Mouse (Mus musculus) c-Kit-positive CD71-positive TER-119-positive erythroid progenitor cells, embryonic 14.5 days (primary cell): Measurements from ENCODE around the gene Gm49396.
A peak's percentile ranks its signal among the peaks of the same experiment; 100 is the strongest.

Experiments used
- DNase-seq: peaks from one replicate; pipeline ENCODE4 v3.0.0-alpha.2; 2013; ENCODE audit warnings: low spot score

The Gm49396 gene

GRCm38 (mm10) chr7:30552102-30553020 is 10.8 kb upstream of the Gm49396 start, which contains the start of the genes Hspb6 and Proser3:
Gene Hspb6, plus strand, starts transcription at chr7:30552178.
Gene Proser3, minus strand, starts transcription at chr7:30552299.
- DNase-seq: peak; percentile 99

DNA sequence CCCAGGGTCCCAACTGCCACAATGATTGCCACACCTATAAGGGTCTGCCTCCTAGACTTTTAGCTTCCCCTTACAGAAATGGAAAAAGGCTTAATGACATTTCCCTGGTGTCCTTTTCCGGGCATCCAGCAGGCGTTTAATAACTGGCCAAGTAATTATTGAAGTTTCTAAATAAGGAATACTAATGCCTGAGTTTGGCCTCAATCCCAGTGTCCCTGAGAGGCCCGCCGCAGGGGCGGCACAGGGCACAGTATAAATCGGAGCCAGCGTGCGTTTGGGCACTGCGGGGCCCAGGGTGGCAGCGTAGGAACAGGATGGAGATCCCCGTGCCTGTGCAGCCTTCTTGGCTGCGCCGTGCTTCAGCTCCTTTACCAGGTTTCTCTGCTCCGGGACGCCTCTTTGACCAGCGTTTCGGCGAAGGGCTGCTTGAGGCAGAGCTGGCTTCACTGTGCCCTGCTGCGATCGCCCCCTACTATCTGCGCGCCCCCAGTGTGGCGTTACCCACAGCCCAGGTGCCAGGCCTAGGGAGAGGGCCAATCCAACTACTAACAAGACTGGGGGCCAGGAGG is 10.0 kb upstream of the Gm49396 start:
- DNase-seq: no peak

DNA sequence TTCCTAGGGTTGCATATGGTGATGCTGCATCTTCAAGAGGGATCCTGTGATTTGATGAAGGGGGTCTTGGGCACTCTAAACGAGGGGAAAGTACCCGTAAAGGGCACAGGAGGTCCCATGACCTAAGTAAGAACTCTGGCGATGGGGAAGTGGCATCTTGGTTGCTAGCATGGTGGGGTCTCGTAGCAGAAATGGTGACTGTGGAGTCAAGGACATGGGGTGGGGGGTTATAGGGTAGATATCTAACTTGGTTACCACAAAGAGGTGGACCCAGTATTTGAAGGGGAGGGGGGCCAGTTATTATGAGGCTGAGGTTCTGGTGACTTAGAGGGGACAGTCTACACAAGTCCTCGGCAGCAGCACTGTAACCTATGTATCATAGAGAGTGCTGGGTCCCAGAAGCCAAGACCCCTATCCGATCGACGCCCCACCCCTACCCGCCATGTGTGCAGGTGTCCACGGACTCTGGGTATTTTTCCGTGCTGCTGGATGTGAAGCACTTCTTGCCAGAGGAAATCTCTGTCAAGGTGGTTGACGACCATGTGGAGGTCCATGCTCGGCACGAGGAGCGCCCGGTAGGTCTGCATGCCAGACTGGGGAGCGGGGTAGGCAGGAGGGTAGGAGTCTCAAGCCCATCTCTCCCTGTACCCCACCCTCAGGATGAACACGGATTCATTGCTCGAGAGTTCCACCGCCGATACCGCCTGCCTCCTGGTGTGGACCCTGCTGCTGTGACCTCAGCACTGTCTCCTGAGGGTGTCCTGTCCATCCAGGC is 9.1 kb upstream of the Gm49396 start:
- no peak for DNase-seq

- DNase-seq: no peak
Observed at GRCm38 (mm10) chr7:30556894-30557536, 6.1 kb upstream of the Gm49396 start.

DNA sequence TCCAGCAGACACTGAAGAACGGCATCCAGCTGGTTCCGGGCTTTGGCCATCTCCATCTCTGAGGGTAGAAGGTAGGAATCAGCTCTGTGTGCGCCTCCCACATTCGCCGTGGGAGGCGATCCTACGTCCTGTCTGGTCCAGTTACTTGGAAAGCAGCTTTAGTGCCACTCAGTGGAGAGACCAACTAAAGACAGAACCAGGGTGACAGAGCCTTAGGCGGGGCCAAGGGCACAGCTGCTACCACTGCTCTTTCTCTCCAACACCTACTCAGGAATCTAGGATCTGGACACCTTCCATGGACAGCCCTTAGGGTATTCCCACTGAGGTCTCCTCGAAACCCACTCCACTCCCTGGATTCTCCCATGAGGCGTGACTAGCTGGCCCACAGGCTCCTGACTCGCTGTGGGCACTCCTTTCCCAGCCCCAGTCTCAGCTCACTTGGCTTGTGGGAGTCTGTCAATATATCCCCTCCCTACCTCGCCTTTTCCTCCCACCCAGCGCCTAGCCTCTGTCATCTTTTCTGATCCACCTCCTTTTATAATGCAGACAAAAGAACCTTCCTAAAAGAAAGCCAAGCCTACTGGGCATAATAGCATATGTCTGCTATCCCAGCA is 5.1 kb upstream of the Gm49396 start:
- DNase-seq: no peak

DNA sequence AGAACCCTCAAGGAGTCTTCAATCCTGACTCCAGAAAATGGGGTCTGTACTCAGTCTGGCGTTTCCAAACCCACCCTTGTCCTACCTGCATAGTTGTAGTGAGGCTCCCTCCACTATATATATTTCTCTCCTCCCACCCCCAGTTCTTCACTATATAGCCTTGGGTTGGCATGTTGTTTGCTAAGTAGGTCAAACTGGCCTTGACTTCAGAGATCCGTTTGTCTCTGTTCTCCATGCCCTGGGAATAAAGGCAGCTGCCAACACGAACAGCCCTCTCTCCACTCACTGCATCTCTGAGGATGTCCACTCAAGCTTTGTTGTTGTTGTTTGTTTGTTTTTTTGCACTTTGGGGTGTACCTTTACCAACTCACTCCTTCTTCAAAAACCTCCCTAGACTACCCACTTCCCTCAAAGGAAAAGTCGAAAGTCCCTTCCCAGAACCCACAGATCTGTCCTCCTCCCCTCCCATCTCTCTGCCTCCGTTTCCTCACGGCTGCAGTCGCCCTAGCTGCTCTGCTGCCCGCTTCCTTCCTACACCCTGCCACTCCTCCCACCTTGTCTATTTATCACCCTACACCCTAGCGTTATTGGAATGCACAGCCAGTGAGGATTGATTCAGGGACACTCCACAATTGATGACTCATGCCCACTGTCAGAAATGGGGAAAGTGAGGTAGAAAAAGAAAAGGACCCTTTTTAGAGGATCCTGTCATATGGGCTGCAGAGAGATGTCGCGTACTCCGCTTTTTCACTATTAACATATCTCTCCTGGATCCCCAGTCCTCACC is 4.3 kb upstream of the Gm49396 start:
- DNase-seq: peak; percentile 44

- DNase-seq: peak; percentile 94
Observed at GRCm38 (mm10) chr7:30559443-30559954, 3.6 kb upstream of the Gm49396 start, which contains the start of gene Lin37. Gene Lin37, minus strand, starts transcription at chr7:30559838.

- DNase-seq: no peak
Observed at GRCm38 (mm10) chr7:30560296-30560695, 2.8 kb upstream of the Gm49396 start.

DNA sequence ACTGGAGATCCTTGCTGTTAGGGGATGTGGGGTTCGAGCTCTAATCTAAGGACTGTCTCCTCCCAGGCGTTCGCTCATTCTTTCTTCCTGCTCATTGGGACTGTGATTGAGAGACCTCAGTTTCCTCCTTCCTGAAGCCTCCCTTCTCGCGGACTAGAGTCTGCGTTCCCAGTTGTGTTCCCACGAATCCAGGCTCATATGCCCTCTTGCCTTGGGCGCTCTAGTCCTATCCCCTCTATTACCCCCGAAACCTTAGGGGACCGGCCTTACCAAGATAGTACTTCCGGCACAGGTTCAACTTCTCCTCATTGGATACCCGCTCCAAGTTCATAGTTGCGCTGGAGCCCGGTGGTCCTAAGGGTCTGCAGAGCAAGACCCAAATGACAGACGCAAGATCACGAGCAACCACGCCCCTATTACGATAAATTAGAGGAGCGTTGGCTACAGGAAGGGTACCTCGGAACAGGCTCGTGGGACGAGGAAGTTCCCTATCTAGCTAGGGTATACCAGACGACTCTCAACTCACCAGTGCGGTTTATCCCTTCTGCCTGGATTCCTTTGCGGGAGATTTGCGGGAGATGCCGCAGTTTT is 523 bp upstream of the Gm49396 start:
- DNase-seq: peak; percentile 28

- no peak for DNase-seq
Observed at GRCm38 (mm10) chr7:30563906-30564280, 749 bp downstream of the Gm49396 start.

DNA sequence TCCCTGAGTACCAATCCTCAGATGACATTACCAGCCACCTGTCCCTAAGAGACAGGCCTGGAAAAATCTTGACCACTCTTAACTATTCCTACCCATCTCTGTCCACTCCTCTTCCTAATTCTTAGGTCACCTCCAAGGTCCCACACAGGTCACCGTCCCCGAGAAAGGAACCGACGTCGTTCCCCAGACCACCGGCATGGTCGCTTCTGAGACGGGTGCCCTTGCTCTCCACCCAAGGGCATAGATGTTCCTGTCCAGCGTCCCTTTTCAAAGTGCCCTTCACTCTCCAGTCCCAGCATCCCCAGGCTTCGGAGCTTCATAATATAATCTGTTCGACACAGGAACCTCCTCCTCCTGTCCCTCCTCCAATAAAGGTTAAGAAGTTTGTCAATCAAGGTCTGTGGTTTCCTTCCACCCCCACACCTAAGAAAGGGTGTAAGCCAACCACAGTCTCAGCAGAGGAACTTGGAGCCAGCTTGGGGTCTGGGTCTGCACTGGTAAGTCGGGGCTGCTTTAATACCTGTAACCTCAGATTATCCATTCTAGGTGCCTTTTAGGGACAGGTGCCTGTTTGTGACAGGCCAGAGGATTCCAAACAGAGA is 1.9 kb downstream of the Gm49396 start, which contains the start of gene Igflr1:
Gene Igflr1, plus strand, starts transcription at position 458 of the 602 bp plus-strand sequence.
- DNase-seq: no peak

- no peak for DNase-seq
Observed at GRCm38 (mm10) chr7:30566033-30566432, 2.9 kb downstream of the Gm49396 start.

DNA sequence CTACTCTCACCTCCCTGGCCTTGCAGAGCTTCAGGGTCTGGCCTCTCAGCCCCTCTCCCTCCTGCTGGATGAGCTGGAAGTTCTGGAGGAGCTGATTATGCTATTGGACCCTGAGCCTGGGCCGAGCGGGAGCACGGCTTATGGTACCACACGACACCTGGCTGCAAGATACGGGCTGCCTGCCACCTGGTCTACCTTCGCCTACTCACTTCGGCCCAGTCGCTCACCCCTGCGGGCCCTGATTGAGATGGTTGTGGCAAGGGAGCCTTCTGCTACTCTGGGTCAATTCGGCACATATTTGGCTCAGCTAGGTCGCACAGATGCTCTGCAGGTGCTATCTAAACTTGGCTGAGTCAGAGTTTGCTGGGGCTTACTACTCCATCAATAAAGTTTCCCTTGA is 4.4 kb downstream of the Gm49396 start:
- DNase-seq: no peak

DNA sequence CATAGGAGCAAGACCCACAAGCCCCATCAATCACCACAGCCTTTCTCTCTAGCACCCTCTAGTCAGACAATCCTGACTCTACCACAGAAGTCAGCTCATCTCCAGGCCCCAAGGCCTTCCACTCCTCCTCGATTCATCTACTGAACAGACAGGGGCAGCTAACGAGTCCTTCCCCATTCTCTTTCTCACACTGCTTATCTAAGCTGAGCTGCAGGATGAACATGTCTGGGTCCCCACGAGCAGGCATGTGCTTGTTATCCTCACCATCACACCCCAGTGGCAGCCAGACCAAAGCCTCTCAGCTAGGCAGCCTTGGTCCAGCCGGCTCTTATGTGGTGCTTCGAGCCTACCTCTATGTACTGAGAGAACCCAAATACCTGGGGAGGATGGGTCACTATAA is 9.2 kb downstream of the Gm49396 start:
- no peak for DNase-seq

DNA sequence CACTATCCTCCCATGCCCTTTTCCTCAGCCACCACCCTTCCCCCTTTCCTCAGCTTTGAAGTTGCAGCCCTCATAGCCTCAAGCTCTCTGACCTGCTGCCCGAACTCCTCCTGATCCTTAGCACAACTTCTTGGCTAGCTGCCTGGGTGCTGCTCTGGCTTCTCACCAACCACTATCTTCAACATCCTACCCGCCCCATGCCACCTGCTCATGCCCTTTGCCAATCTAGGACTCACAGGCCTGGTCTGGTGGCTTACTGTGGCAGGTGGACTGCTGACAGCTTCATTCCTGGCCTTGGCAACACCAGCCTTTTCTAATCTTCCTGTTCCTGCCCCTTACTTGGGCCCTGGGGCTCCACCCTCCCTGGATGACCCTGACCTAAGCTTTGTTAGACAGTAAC is 9.8 kb downstream of the Gm49396 start:
- DNase-seq: no peak

GRCm38 (mm10) chr7:30579950-30580349 is 16.8 kb downstream of the Gm49396 start:
- DNase-seq: no peak

- no peak for DNase-seq
Observed at GRCm38 (mm10) chr7:30581547-30581946, 18.4 kb downstream of the Gm49396 start.

- DNase-seq: no peak
Observed at GRCm38 (mm10) chr7:30584339-30584738, 21.2 kb downstream of the Gm49396 start.

- DNase-seq: no peak
Observed at GRCm38 (mm10) chr7:30585170-30585569, 22.0 kb downstream of the Gm49396 start.
